Mouse (Mus musculus) kidney, postnatal 14 days (tissue): Measurements from ENCODE around the gene Klk10.

Experiments
- DNase-seq: peaks from one replicate; pipeline ENCODE4 v3.0.0; 2022; ENCODE audit warnings: mixed read lengths

Klk10 gene

DNA sequence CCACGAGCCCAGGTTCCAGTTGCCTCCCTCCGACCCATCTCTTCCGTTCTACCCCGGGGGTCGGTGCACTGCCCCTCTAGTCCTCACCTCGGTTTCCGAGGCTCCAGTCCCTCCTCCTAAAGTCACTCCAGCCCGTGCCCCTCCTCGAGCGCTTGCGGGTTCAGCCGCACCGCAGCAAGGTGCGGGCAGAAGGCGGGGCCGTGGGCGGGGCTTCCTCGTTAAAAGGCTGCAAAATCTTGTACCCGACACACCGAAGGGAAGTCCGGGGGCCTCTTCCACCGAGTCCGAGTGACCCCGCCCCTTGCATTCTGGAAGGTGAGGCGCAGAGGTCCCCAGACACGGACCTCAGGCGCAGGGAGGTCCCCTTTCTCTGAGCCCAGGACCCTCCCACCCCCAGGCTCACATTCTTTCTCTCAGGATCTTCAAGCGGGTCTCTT lies 16.5 kb downstream of the Klk10 start, which contains the start of gene Klk8:
Gene Klk8 (plus strand): TSS at position 245 of the 437 bp plus-strand sequence.
- peak; percentile 36 for DNase-seq

GRCm38 (mm10) chr7:43797844-43798462 lies 17.1 kb downstream of the Klk10 start:
- peak; percentile 21 for DNase-seq

DNA sequence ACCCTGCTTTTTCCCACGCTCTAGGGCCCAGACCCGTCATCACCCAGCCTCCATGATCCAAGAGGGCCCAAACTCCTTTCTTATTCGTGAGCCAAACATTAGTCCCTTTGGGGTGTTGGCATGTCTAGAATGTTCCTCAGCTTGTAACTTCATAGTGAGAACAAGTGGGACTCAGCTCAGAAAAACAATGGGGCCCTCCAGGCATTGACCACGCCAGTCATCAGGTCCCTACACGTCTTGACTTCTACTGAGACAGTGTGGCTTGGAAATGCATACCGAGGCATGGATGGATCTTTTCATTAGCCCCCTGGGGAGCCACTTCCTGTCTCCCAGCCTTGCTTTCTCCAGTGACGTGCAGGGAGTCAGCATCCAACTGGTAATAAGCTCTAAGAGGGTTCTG lies 19.0 kb downstream of the Klk10 start:
- no peak for DNase-seq

DNA sequence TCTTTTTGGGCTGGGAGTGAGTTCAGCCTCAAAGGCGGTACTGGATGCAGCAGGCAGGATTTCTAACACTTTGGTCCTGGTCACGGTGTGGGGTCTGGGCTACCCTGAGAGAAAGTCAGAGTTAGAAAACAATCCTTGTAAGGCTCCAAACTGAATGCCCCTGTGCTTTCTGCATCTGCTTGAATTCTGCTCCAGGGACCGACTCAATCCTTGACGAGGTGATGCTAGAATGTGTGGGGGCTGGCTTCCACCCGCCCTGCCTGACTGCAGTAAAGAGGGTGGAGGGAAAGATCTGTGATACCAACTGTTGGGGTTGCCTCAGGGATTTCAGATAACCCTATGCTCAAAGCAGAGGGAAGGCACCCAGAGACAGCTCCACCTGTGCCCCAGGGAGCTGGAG lies 30.2 kb downstream of the Klk10 start, which contains the start of gene Klk7:
Gene Klk7 (plus strand): TSS at position 301 of the 400 bp plus-strand sequence.
- DNase-seq = no peak

DNA sequence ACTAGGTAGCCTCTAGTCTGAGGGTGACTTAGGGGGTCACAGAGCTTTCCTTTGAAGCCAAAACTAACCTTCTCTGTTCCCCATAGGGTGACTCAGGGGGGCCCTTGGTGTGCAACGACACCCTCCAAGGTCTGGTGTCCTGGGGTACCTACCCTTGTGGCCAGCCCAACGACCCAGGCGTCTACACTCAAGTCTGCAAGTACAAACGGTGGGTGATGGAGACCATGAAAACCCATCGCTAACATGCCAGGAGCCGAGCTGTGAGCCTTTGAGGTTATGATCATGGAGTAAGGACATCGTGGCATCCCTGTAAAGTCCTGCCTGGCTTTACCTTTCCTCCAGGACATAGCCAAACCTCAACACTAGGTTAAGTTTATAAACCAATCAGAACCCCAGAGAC lies 34.4 kb downstream of the Klk10 start:
- DNase-seq = no peak

DNA sequence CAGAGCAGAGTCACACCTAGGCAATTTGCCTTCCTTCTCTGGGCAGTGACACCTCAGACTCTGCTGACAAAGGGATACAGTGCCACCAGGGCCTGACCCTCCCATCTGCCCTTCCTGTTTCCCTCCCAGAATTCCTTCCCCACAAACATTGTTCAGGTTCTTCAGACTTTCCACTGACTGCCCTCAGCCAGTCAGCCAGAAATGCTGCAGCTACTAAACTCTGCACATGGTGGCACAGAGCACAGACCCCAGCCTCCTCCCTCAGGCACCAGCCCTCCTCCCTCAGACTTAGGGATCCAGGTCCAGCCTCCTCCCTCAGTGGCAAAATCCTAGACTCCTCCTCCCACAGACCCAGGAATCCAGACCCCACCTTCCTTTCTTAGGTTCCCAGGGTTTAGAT lies 35.9 kb downstream of the Klk10 start:
- DNase-seq = no peak

- DNase-seq = no peak
These were observed 40.7 kb downstream of the Klk10 start for GRCm38 (mm10) chr7:43821581-43821980.

- no peak for DNase-seq
These were observed 43.4 kb downstream of the Klk10 start, which contains the start of gene Klk6 for GRCm38 (mm10) chr7:43824199-43824598. TSS of gene Klk6 (plus strand) at chr7:43824499.

DNA sequence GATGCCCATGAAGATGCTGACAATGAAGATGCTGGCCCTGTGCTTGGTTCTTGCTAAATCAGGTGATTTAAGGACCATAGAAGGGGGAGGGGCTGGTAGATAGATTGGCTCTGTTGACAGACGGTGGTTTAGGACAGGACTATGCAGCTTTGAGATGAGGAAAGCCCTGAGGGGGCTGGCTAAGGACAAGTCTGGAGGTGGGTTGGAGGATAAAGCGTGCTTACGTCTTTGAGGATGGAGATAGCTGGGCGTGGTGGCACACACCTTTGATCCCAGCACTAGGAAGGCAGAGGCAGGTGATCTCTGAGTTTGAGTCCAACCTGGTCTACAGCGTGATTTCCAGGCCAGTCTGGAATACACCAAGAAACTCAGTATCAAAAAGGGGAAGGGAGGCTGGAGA lies 45.2 kb downstream of the Klk10 start:
- no peak for DNase-seq

DNA sequence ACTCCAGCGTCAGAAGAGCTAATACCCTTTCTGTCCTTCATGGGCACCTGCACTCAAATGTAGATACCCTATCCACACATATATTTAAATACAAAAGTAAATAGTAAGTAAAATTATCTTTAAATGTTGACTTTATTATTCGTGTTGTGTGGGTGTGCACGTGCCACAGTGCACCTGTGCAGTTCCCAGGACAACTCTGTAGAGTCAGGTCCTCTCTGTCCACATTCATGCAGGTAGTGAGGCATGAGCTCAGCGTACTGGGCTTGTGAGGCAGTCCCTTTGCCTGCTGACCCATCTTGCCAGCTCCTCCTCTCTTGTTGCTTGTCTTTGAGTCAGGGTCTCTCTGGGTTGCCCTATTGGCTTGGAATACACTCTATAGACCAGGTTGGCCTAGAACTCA lies 46.9 kb downstream of the Klk10 start:
- DNase-seq = no peak

- DNase-seq = no peak
These were observed 48.2 kb downstream of the Klk10 start for GRCm38 (mm10) chr7:43829006-43829405.
